Mouse (Mus musculus) G1E (cell line): Measurements from ENCODE around the gene Tmprss9. TPM values are rescaled to one million over a fixed set of nuclear protein-coding genes. Genes with fewer than 3 reads are reported as not detected.
A peak's percentile ranks its signal among the peaks of the same experiment; 100 is the strongest.

Source experiments
- ATAC-seq: 2 replicates; pipeline ENCODE4 v1.8.0; 2016; ENCODE audit warnings: mild to moderate bottlenecking; ENCODE audit not compliant: insufficient number of reproducible peaks, poor library complexity, low FRiP score, severe bottlenecking; ENCODE audit errors: extremely low read depth
- DNase-seq: peaks from one replicate; pipeline ENCODE4 v3.0.0; 2012; ENCODE audit warnings: low spot score
- H3K27me3 ChIP-seq: 2 replicates; pipeline ENCODE4 v1.6.1; 2012; ENCODE audit warnings: mild to moderate bottlenecking, low read length, inconsistent platforms; ENCODE audit not compliant: insufficient read depth
- H3K36me3 ChIP-seq: replicated peaks from 2 replicates; pipeline ENCODE3; 2012; ENCODE audit warnings: mild to moderate bottlenecking, inconsistent platforms
- H3K4me1 ChIP-seq: 2 replicates; pipeline ENCODE4 v1.6.1; 2012; ENCODE audit warnings: low read depth, low read length, inconsistent platforms, mixed read lengths; ENCODE audit not compliant: insufficient read depth
- H3K4me3 ChIP-seq: 2 replicates; pipeline ENCODE4 v1.5.1; 2012; ENCODE audit warnings: low read depth, mild to moderate bottlenecking, inconsistent platforms, low read length, moderate library complexity, mixed read lengths
- H3K9me3 ChIP-seq: replicated peaks from 2 replicates; pipeline ENCODE4 v1.6.1; 2012; ENCODE audit warnings: inconsistent platforms
- CTCF ChIP-seq: IDR thresholded peaks from 2 replicates; pipeline ENCODE4 v1.5.1; 2012; ENCODE audit warnings: low read depth, low read length, inconsistent platforms, mixed read lengths
- GATA1 ChIP-seq: IDR thresholded peaks from 2 replicates; pipeline ENCODE4 v1.6.1; 2012; ENCODE audit warnings: borderline replicate concordance, low read length, inconsistent platforms, mixed read lengths
- GATA2 ChIP-seq: IDR thresholded peaks from 2 replicates; pipeline ENCODE4 v1.6.1; 2012; ENCODE audit warnings: low read depth, low read length, inconsistent platforms, borderline replicate concordance
- POLR2AphosphoS5 ChIP-seq: IDR thresholded peaks from 2 replicates; pipeline ENCODE4 v1.6.1; 2012; ENCODE audit warnings: low read depth, low read length, inconsistent platforms; ENCODE audit not compliant: insufficient replicate concordance
- TAL1 ChIP-seq: conservative IDR thresholded peaks from 2 replicates; pipeline ENCODE4 v1.6.1; 2012; ENCODE audit warnings: low read depth, low read length, inconsistent platforms, mixed read lengths
- polyA plus RNA-seq: library from polyadenylated mRNA; stranded (reverse); fragments of >175 nt; gene quantifications from 2 replicates; pipeline ENCODE4 v1.2.3, GENCODE M21; 2012
- total RNA-seq, 2 experiments: library from RNA; stranded (forward) in 1 of 2; stranded (reverse) in 1 of 2; fragments of 200-1000 nt in 1 of 2; fragments of >200 nt in 1 of 2; fragmentation: Nextera tagmentation in 1 of 2; gene quantifications; 2 replicates each; pipeline ENCODE4 v1.2.3; 2014 to 2017

Gene Tmprss9
- total and polyA plus RNA-seq, 3 experiments, result 0.02 to 0.05 TPM; not detected in 1

GRCm38 (mm10) chr10:80930361-80931152, 58.9 kb downstream of the Tmprss9 start:
- TF ChIP-seq CTCF (no peak), GATA1 (no peak), TAL1 (no peak), GATA2 (no peak), POLR2AphosphoS5 (no peak)
- Histone ChIP-seq H3K9me3 (no peaks in the 10 kb centered on the region), H3K4me3 (peak overlapping the region; percentile 77), H3K36me3 (no peaks in the 10 kb centered on the region), H3K27me3 (peaks cover 54% of the 10 kb centered on the region), H3K4me1 (peaks cover 60% of the 10 kb centered on the region)
- no peak for DNase-seq
- ATAC-seq, result no peak

- Histone ChIP-seq H3K36me3 (no peaks in the 10 kb centered on the region), H3K9me3 (no peaks in the 10 kb centered on the region), H3K4me3 (peak overlapping the region; percentile 77), H3K4me1 (peaks cover 63% of the 10 kb centered on the region), H3K27me3 (peaks cover 57% of the 10 kb centered on the region)
- ATAC-seq (no peak), DNase-seq (no peak)
- TF ChIP-seq GATA1 (no peak), TAL1 (no peak), POLR2AphosphoS5 (no peak), GATA2 (no peak), CTCF (no peak)
Observed at GRCm38 (mm10) chr10:80931153-80931671, 59.6 kb downstream of the Tmprss9 start.

- H3K27me3 ChIP-seq, result peaks cover 62% of the 10 kb centered on the region
- peaks cover 68% of the 10 kb centered on the region for H3K4me1 ChIP-seq
- no peaks in the 10 kb centered on the region for H3K9me3 ChIP-seq
- DNase-seq, result no peak
- no peaks in the 10 kb centered on the region for H3K36me3 ChIP-seq
- ATAC-seq, result no peak
- H3K4me3 ChIP-seq, result peak overlapping the region; percentile 67; the same call in 1 of the 2 replicates
- TF ChIP-seq TAL1 (no peak), GATA2 (no peak), POLR2AphosphoS5 (no peak), GATA1 (no peak), CTCF (no peak)
Observed at GRCm38 (mm10) chr10:80931695-80932094, 60.0 kb downstream of the Tmprss9 start.

GRCm38 (mm10) chr10:80932206-80932605, 60.6 kb downstream of the Tmprss9 start:
- Histone ChIP-seq H3K9me3 (no peaks in the 10 kb centered on the region), H3K27me3 (peaks cover 67% of the 10 kb centered on the region), H3K36me3 (no peaks in the 10 kb centered on the region), H3K4me3 (peak overlapping the region; percentile 67; the same call in 1 of the 2 replicates), H3K4me1 (peaks cover 73% of the 10 kb centered on the region)
- TF ChIP-seq CTCF (no peak), POLR2AphosphoS5 (no peak), GATA1 (no peak)
- DNase-seq (no peak), ATAC-seq (no peak)

GRCm38 (mm10) chr10:80932700-80933420, 61.2 kb downstream of the Tmprss9 start:
- Histone ChIP-seq H3K27me3 (peaks cover 74% of the 10 kb centered on the region), H3K36me3 (no peaks in the 10 kb centered on the region), H3K9me3 (no peaks in the 10 kb centered on the region), H3K4me3 (peak overlapping the region; percentile 67; the same call in 1 of the 2 replicates), H3K4me1 (peaks cover 79% of the 10 kb centered on the region)
- DNase-seq (no peak), ATAC-seq (no peak)
- TF ChIP-seq TAL1, result no peak
- no peak for TF ChIP-seq CTCF
- TF ChIP-seq POLR2AphosphoS5, result no peak
- no peak for TF ChIP-seq GATA1
- no peak for TF ChIP-seq GATA2

GRCm38 (mm10) chr10:80933421-80933979, 61.9 kb downstream of the Tmprss9 start:
- DNase-seq, result no peak
- peaks cover 79% of the 10 kb centered on the region for H3K27me3 ChIP-seq
- peak overlapping the region; percentile 56; the same call in 1 of the 2 replicates for H3K4me3 ChIP-seq
- no peak for ATAC-seq
- H3K9me3 ChIP-seq, result no peaks in the 10 kb centered on the region
- H3K4me1 ChIP-seq, result peaks cover 80% of the 10 kb centered on the region
- TF ChIP-seq GATA1, result no peak
- TF ChIP-seq TAL1, result no peak
- no peak for TF ChIP-seq CTCF
- TF ChIP-seq GATA2, result no peak
- no peak for TF ChIP-seq POLR2AphosphoS5
- H3K36me3 ChIP-seq, result no peaks in the 10 kb centered on the region
